Mouse (Mus musculus): ENCODE results near the gene Itgb1bp2.
A peak's percentile ranks its signal among the peaks of the same experiment; 100 is the strongest.

Gene Itgb1bp2

GRCm38 (mm10) chrX:101448886-101449475 lies at the start of gene Itgb1bp2:
Gene Itgb1bp2 (plus strand): TSS chrX:101449088.
- DNase-seq, result no peak

DNA sequence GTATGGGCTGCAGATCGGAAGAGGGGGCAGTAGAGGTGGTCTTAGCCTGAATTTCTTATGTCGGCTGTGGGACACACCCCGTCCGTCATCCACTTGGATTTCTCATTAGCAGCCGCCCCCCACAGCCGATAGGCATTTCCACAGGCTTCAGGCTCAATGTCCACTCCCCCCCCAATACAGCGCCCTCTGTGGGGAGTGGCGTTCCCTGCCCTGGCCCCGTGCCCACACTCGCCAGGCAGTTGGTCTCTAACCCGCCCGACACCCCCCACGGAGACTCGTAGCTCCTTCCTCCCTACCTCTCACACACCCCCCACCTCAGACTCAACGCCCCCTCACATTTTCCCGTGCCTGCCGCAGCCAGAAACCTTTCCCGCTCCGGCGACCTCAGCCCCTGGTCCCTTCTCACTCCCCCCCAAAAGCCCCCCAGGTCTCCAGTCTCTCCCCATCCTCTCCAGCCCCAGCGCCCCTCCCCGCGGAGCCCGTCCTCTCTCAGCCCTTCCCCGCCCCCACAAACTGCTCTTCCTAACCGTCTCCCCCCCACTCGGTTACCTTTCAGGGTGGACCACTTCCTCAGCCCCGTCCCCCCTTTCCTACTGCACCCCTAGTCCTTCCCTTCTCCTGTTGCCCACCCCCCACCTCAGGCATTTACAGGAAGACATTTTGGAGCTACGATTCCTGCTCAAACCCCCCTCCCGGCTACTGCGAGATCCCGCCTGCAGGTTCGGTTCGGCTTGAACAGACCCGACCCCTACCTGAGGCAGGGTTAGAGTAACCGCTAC lies 29.8 kb upstream of the Itgb1bp2 start:
- peak; percentile 25 for DNase-seq

GRCm38 (mm10) chrX:101419725-101420699 lies 28.9 kb upstream of the Itgb1bp2 start:
- DNase-seq, result peak; percentile 89

DNA sequence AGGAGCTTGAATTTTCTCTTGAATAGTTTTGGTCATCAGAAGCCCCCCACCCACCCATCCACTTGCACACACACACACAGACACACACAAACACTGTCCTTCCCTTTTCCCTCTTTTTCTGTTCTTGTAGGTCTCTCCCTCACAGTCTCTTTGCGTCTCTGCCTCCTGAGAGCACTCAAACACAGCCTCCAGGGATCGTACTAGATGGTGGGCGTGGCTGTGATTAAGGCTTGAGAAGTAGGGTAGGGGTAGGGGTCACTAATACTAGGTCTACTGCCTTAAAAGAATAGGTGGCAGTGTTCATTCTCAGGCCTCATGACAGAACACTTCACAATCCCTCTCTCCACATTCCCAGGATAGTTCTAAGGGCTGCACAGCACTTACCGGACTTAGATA lies 28.2 kb upstream of the Itgb1bp2 start, which contains the start of gene Zmym3:
Zmym3 (minus strand) TSS at position 150 of the 396 bp plus-strand sequence.
- DNase-seq, result no peak

- DNase-seq, result no peak
These were observed 25.4 kb upstream of the Itgb1bp2 start for GRCm38 (mm10) chrX:101423462-101423861.

DNA sequence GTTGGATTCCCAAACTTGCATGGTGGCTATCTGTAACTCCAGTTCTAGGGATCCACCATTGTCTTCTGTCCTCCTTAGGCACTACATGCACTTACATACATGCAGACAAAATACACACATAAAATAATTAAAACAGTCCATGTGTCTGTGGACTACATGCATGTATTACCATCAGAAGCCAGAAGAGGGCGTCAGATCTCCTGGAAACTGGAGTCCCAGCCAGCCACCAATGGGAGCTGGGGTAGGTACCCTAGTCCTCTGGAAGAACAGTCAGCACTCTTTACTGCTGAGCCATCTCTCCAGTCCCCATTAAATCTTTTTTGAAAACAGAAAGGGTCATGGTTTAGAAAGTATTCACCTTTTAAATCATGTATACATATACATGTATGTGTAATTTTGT lies 21.1 kb upstream of the Itgb1bp2 start:
- no peak for DNase-seq

GRCm38 (mm10) chrX:101428785-101429141 lies 20.1 kb upstream of the Itgb1bp2 start:
- DNase-seq, result peak; percentile 10

DNA sequence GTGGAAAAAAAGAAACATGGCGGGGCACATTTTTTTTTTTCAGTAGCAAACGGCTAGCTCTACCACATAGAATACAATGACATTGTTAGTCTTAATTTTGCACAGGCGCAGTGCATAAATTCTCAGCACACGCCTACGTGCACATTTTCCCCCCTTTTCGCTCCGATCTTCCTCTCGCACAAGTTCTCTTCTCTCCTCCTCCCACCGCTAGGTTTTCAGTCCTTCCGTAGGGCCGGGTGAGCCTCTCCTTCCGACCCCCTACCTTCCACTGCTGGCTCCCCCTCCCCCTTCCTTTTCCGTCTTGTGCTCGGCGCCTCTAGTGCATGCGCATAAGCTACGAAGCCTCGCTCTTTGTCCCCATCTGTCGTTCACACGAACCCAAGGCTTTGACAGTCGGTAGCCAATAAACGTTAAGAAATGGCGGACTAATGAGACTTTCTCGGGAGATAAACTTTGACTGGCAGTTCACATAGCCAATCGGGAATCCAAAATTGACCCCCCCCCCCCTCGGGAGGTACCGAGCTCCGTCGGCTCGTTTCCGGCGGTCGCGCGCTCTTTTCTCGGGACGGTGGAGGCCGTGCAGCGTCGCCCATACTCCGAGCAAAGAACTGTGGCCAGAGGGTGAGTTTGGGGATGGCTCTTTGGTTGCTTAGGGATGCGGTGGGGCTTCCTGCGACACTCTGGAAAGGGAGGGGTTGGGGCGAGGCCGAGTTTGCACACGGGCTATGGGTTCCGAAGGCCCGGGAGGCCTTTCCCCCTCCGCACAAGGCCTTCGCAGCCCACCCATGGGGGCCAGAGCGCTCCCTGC lies 19.5 kb upstream of the Itgb1bp2 start, which contains the start of gene Nono:
Nono (plus strand) TSS at position 177 of the 808 bp plus-strand sequence.
- peak; percentile 94 for DNase-seq

DNA sequence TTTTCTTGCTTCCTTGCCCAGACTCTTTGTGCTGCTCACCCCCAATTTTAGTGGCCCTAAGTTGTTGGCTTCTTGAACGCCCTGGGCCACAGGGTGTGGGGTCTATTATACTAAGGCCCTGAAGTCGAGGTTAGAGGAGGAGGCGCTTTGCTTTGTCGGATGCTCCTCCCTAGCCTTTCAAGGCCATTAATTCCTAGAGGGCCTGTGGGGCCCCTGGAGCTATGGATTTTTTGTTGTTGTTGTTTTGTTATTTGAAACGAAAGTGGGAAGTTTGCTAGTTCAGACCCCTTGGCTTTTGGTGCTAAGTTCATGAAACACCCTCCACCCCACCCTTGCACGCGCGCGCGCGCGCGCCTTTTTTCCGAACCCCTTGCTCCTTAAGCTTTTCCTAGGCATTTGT lies 18.9 kb upstream of the Itgb1bp2 start:
- DNase-seq, result no peak

DNA sequence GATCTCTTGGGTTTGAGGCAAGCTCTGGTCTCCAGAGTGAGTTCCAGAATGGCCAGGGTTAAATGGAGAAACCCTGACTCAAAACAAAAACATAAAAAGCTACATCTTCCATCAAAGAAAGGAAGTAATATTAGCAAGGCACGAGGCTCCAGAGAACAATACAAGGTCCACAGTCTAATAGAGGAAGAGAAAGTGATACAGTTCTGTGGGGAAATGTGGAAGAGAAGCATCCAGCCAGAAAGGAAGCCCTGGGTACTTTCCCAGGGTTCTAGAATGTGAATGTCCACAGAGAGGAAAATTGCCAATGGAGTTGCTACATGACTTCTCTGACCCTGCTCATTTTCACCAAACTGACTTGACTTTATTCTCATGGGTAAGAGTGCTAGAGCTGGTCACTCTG lies 2.3 kb downstream of the Itgb1bp2 start:
- no peak for DNase-seq

GRCm38 (mm10) chrX:101451591-101451990 lies 2.7 kb downstream of the Itgb1bp2 start:
- DNase-seq, result no peak

DNA sequence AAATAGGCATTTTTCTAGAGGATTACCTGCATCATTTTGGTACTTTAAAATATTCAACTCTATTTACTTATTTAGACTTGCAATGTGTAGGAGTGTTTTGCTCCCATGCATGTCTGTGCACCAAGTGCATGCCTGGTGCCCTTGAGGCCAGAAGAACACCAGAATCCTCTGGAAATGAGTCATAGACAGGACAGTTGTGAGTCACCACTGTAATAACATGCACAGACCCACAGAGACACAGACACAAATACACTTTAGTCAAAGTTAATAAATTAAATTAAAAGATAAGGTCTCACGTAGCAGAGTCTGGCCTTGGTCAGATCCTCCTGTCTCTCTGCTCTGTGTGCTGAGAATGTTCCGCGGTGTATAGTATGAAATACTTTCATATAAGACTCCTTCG lies 23.3 kb downstream of the Itgb1bp2 start:
- no peak for DNase-seq

GRCm38 (mm10) chrX:101481604-101482350 lies 32.9 kb downstream of the Itgb1bp2 start:
- no peak for DNase-seq

GRCm38 (mm10) chrX:101486487-101487152 lies 37.7 kb downstream of the Itgb1bp2 start:
- peak; percentile 56 for DNase-seq

Measured in layer of hippocampus, adult 9-11 months (tissue).